Mouse (Mus musculus) bone marrow, adult 2 months (tissue): ENCODE measurements around the gene Cox5a.

Experiments
- CTCF ChIP-seq: fragments of 200-500 bp; IDR thresholded peaks from 2 replicates; pipeline ENCODE4 v1.5.1; 2011; ENCODE audit warnings: low read length, control low read depth; ENCODE audit not compliant: control insufficient read depth, insufficient read depth
- POLR2A ChIP-seq: fragments of 200-500 bp; IDR thresholded peaks from 2 replicates; pipeline ENCODE4 v1.6.1; 2011; ENCODE audit warnings: low read depth, mild to moderate bottlenecking, control low read depth, low read length, borderline replicate concordance; ENCODE audit not compliant: control insufficient read depth

- TF ChIP-seq POLR2A (no peak), CTCF (no peak)
Measured at GRCm38 (mm10) chr9:57497236-57497635, 23.8 kb upstream of the Cox5a start.
